Mouse (Mus musculus): Measurements from ENCODE around the gene Heatr5b. TPM values are rescaled to one million over a fixed set of nuclear protein-coding genes. Genes with fewer than 3 reads are reported as not detected.

Heatr5b gene
- total RNA-seq, 2 experiments from 2014 or later = 31.7 to 35.5 TPM

DNA sequence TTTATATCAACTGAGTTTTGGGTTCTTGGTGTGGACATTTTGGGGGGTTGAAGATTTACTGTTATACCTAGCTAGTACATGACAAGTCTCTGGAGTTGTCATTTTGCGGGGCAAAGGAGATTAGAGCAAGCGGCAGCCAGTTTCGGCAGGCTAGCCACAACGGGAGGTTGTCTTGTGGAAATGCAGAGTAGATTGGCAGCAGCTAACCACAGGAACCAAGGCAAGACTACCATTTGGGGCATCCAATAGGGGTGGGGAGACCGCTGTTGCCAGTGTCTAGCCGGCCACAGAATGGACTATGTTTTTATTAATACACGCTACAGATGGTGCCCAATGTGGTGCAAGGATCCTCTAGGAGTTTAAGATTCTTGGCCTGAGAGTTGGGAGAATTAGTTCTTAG, 126.7 kb downstream of the Heatr5b start:
- no peak for DNase-seq
- intact Hi-C loops (cut with DNase I) = no loop called here

DNA sequence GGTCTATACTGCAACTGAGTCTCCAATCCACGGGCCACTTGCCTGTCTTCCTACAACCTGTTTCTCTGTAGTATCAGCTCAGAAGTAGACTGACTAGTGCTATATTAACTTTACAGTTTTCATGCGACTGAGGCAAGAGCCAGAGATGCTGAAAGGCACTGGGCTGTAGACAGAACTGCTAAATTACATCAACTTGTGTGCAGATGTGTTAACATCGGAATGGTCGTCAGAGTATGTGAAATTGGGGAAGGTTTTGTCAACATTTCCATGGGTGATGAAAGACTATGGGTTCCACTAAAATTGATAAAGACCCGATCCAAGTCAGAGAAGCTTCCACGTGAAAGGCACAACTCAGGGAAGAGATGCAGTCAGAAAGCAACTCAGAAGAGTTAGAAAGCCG, 132.2 kb downstream of the Heatr5b start:
- intact Hi-C loops (cut with DNase I) = no loop called here
- no peak for DNase-seq

Other genes with a start within 250 kb of the Heatr5b start
- gene Strn, start 98.2 kb downstream of the Heatr5b start, total RNA-seq (2021) = 10 to 100 TPM; 40.1 to 42.4 TPM
- gene Gpatch11, start 203 bp upstream of the Heatr5b start, total RNA-seq (2021) = 10 to 100 TPM; 25.9 to 30.0 TPM
- gene Eif2ak2, start 47.2 kb upstream of the Heatr5b start, total RNA-seq (2021) = 10 to 100 TPM; 13.3 to 13.9 TPM
- not detected for gene Sult6b1, start 71.6 kb upstream of the Heatr5b start, total RNA-seq (2021)
- gene Cebpzos, start 81.1 kb upstream of the Heatr5b start, total RNA-seq (2021) = 10 to 100 TPM; 41.6 to 52.5 TPM
- gene Cebpz, start 101.7 kb upstream of the Heatr5b start, total RNA-seq (2021) = 10 to 100 TPM; 19.1 to 21.0 TPM
- 10 to 100 TPM; 51.6 to 53.1 TPM for gene Ndufaf7, start 101.8 kb upstream of the Heatr5b start, total RNA-seq (2021)
- 10 to 100 TPM; 29.4 to 30.0 TPM for gene Prkd3, start 185.5 kb upstream of the Heatr5b start, total RNA-seq (2021)
- gene Qpct, start 216.5 kb upstream of the Heatr5b start, total RNA-seq (2021) = 10 to 100 TPM; 13.7 to 15.9 TPM

All from heart, postnatal 10 days (tissue).